Mouse (Mus musculus) bone marrow macrophage, adult 2 months (primary cell): Measurements from ENCODE around the gene Rad9b. TPM values are rescaled to one million over a fixed set of nuclear protein-coding genes. Genes with fewer than 3 reads are reported as not detected.

Experiments used
- H3K27ac ChIP-seq: 2 replicates; pipeline ENCODE4 v1.5.1; 2012; ENCODE audit warnings: low read depth, low read length; ENCODE audit not compliant: insufficient read depth
- H3K4me1 ChIP-seq: 2 replicates; pipeline ENCODE4 v1.6.1; 2012; ENCODE audit warnings: low read length; ENCODE audit not compliant: control insufficient read depth, insufficient read depth
- H3K4me3 ChIP-seq: 2 replicates; pipeline ENCODE4 v1.5.1; 2012; ENCODE audit warnings: mild to moderate bottlenecking, low read length, moderate library complexity; ENCODE audit not compliant: insufficient read depth
- CTCF ChIP-seq: IDR thresholded peaks from 2 replicates; pipeline ENCODE4 v1.5.1; 2012; ENCODE audit warnings: low read depth, mild to moderate bottlenecking, low read length, moderate library complexity
- POLR2A ChIP-seq: IDR thresholded peaks from 2 replicates; pipeline ENCODE4 v1.6.1; 2012; ENCODE audit warnings: mild to moderate bottlenecking, low read depth, low read length, borderline replicate concordance
- polyA plus RNA-seq: library from polyadenylated mRNA; stranded (reverse); fragments of >200 nt; gene quantifications from 2 replicates; pipeline ENCODE4 v1.2.4, GENCODE M21; 2012; ENCODE audit not compliant: missing spikeins, insufficient read depth, insufficient read length

The Rad9b gene
- polyA plus RNA-seq, 1 experiment: 2.6 TPM

- Histone ChIP-seq H3K4me1 (peaks cover 45% of the 10 kb centered on the region), H3K4me3 (no peak overlapping the region), H3K27ac (no peak overlapping the region)
- TF ChIP-seq CTCF (0 out of 2 replicates have a peak, but pooled peaks have one; percentile 15), POLR2A (no peak)
Measured at GRCm38 (mm10) chr5:122302810-122303745, 51.0 kb downstream of the Rad9b start.

GRCm38 (mm10) chr5:122300071-122300518 lies 53.9 kb downstream of the Rad9b start:
- Histone ChIP-seq H3K4me3 (no peak overlapping the region), H3K4me1 (peaks cover 38% of the 10 kb centered on the region), H3K27ac (no peak overlapping the region)
- TF ChIP-seq CTCF (no peak), POLR2A (no peak)

- TF ChIP-seq CTCF: no peak
- no peak for TF ChIP-seq POLR2A
- no peak overlapping the region for H3K4me3 ChIP-seq
- 0 out of 2 replicates have a peak, but pooled peaks cover 5% of the 10 kb centered on the region for H3K4me1 ChIP-seq
- no peak overlapping the region for H3K27ac ChIP-seq
Measured at GRCm38 (mm10) chr5:122295113-122295935, 58.7 kb downstream of the Rad9b start.

- H3K4me1 ChIP-seq: 0 out of 2 replicates have a peak, but pooled peaks cover 2% of the 10 kb centered on the region
- no peak for TF ChIP-seq POLR2A
- no peak for TF ChIP-seq CTCF
- H3K4me3 ChIP-seq: no peak overlapping the region
- no peak overlapping the region for H3K27ac ChIP-seq
Measured at GRCm38 (mm10) chr5:122294219-122294735, 59.8 kb downstream of the Rad9b start.

GRCm38 (mm10) chr5:122293131-122293530 lies 60.9 kb downstream of the Rad9b start:
- TF ChIP-seq POLR2A (no peak), CTCF (no peak)
- H3K4me1 ChIP-seq: 0 out of 2 replicates have a peak, but pooled peaks cover 2% of the 10 kb centered on the region
- no peak overlapping the region for H3K27ac ChIP-seq
- no peak overlapping the region for H3K4me3 ChIP-seq

- H3K4me3 ChIP-seq: no peak overlapping the region
- TF ChIP-seq POLR2A (no peak), CTCF (no peak)
- no peak overlapping the region for H3K27ac ChIP-seq
- H3K4me1 ChIP-seq: peaks cover 5% of the 10 kb centered on the region
Measured at GRCm38 (mm10) chr5:122291553-122292339, 62.3 kb downstream of the Rad9b start.

- H3K4me3 ChIP-seq: no peak overlapping the region
- TF ChIP-seq CTCF (no peak), POLR2A (no peak)
- H3K4me1 ChIP-seq: peaks cover 8% of the 10 kb centered on the region
- no peak overlapping the region for H3K27ac ChIP-seq
Measured at GRCm38 (mm10) chr5:122291149-122291548, 62.9 kb downstream of the Rad9b start.

- Histone ChIP-seq H3K27ac (no peak overlapping the region), H3K4me1 (peaks cover 18% of the 10 kb centered on the region), H3K4me3 (no peak overlapping the region)
- TF ChIP-seq CTCF (no peak), POLR2A (no peak)
Measured at GRCm38 (mm10) chr5:122288147-122288811, 65.8 kb downstream of the Rad9b start.
